Comparison of ENCODE assay signal across 26 mouse cellular contexts in the genomic region with DNA sequence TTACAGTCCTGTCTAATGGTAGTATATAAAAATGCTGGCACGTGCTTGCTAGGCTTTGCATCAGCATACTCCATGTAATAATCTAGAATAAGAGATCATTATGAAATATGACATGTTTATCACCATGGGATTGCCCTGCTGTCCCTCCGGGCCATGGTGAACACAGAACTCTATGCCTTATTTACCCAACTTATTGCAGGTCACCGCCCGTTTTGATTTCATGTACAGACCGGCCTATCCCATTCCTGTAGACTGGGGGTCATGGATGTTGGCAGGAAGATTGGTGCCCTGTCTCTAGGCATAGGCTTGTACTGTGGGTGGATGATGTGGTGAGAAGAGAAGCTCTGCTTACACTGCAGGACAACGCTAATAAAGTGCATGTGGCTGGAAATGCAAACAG.
"Had no signal": no experiment of that assay in that cellular context is flagged by ENCODE, and none has a peak within 500 bp of the region (broad histone marks: within the 10 kb centered on the region; RNA-seq: fewer than 3 reads in every experiment).

No protein-coding gene starts in this region.

- H3K9ac ChIP-seq: heart, embryonic 13.5 days; heart, embryonic 15.5 days; hindbrain, embryonic 14.5 days; kidney, embryonic 15.5 days; limb, embryonic 13.5 days; limb, embryonic 15.5 days; liver, embryonic 13.5 days had no signal

- H3K4me1 ChIP-seq: limb, embryonic 13.5 days; limb, embryonic 15.5 days had no signal

- H3K4me3 ChIP-seq: heart, adult 2 months; heart, embryonic 13.5 days; heart, embryonic 15.5 days; kidney, embryonic 15.5 days; layer of hippocampus, adult 2 months; limb, embryonic 13.5 days; limb, embryonic 15.5 days; liver, embryonic 13.5 days had no signal

- H3K9me3 ChIP-seq: heart, embryonic 13.5 days; heart, embryonic 15.5 days; kidney, embryonic 15.5 days; limb, embryonic 13.5 days; limb, embryonic 15.5 days; liver, embryonic 13.5 days had no signal

- H3K36me3 ChIP-seq: heart, embryonic 13.5 days; heart, embryonic 15.5 days; kidney, embryonic 15.5 days; limb, embryonic 13.5 days; limb, embryonic 15.5 days; liver, embryonic 13.5 days had no signal

- H3K4me2 ChIP-seq: heart, embryonic 11.5 days; heart, embryonic 13.5 days; heart, embryonic 15.5 days; hindbrain, embryonic 14.5 days; kidney, embryonic 15.5 days; limb, embryonic 13.5 days; limb, embryonic 15.5 days; liver, embryonic 11.5 days; liver, embryonic 13.5 days had no signal

- H3K27ac ChIP-seq: heart, adult 2 months; heart, embryonic 13.5 days; heart, embryonic 15.5 days; hindbrain, embryonic 14.5 days; hindbrain, postnatal 0 days; kidney, embryonic 15.5 days; kidney, postnatal 0 days; layer of hippocampus, adult 2 months; limb, embryonic 13.5 days; limb, embryonic 15.5 days; liver, embryonic 13.5 days had no signal

- ATAC-seq: hindbrain, postnatal 0 days; intestine, embryonic 16.5 days had no signal

- DNase-seq: gastrocnemius, postnatal 14 days; heart, adult 11 months; heart, adult 2 months; heart, postnatal 14 days; heart, postnatal 36 days; kidney, adult 11 months; kidney, adult 2 months; kidney, adult 9 months; kidney, postnatal 14 days; kidney, postnatal 36 days; layer of hippocampus, adult 9-11 months; layer of hippocampus, postnatal 36 days; left cerebral cortex, postnatal 4 days; liver, embryonic 13.5 days had no signal

- H3K27me3 ChIP-seq: heart, embryonic 13.5 days; heart, embryonic 15.5 days; kidney, embryonic 15.5 days; limb, embryonic 13.5 days; limb, embryonic 15.5 days; liver, embryonic 13.5 days had no signal
